ENCODE assay signal across 8 mouse cellular contexts in the genomic region with DNA sequence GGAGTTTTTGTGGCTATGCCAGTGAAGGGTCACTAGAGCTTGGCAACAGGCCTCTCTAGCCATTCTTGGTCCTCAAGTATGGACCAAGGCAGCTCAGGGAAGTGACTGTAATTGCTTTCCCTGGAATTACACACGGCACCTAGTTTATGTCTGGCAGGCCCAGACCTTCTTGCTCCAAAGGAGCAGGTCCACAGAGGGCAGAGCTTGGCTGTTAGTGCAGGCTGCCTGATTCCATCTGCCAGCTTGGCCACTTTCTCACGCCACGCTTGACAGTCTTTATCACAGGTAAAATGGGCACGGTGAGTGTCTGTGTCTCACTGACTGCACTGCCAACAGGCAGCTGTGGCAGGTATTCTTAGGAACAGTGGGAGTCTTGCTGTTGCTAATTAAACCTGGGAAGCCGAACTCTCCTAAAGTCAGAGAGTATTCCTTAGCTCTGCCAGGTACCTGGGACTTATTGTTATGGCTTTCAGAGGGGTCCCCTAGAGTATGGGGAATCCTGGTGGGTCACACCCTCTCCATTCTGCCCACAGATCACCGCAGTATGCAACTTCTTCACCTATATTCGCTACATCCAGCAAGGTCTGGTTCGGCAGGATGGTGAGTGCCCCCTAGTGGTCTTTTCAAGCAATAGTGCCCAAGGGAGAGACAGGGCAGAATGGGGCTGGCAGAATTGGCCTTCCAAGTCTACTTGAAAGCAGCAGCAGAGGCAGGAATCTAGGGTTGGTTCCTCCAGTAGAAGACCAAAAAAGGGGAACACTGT. TPM values are rescaled to one million over a fixed set of nuclear protein-coding genes. Genes with fewer than 3 reads are reported as not detected.
DNase-seq lines count a peak whose midpoint lies in the region; ATAC-seq and TF ChIP-seq lines count a peak whose summit lies in the region.

No protein-coding gene starts in this region.

- no peak overlapping the region for H3K9ac ChIP-seq in forebrain, embryonic 11.5 days (ENCODE audit: low read length)
- no peak overlapping the region for H3K9ac ChIP-seq in limb, embryonic 12.5 days (replicated peaks)
- H3K9ac ChIP-seq in midbrain, embryonic 13.5 days (replicated peaks), result no peak overlapping the region
- no peak overlapping the region for H3K9ac ChIP-seq in stomach, embryonic 14.5 days (replicated peaks; ENCODE audit: low read depth, low read length)

- H3K4me1 ChIP-seq in forebrain, embryonic 11.5 days (replicated peaks; ENCODE audit: control insufficient read depth, insufficient read depth, low read length), result no peaks in the 10 kb centered on the region
- H3K4me1 ChIP-seq in limb, embryonic 12.5 days (replicated peaks), result peaks cover 5% of the 10 kb centered on the region
- peaks cover 7% of the 10 kb centered on the region for H3K4me1 ChIP-seq in midbrain, embryonic 13.5 days (replicated peaks)
- 0 out of 2 replicates have a peak, but pooled peaks cover under 1% of the 10 kb centered on the region for H3K4me1 ChIP-seq in stomach, embryonic 14.5 days (ENCODE audit: control insufficient read depth, insufficient read depth, low read length)

- no peak overlapping the region for H3K27ac ChIP-seq in forebrain, embryonic 11.5 days (ENCODE audit: low read depth, low read length)
- H3K27ac ChIP-seq in limb, embryonic 12.5 days, result no peak overlapping the region
- no peak overlapping the region for H3K27ac ChIP-seq in midbrain, embryonic 13.5 days
- no peak overlapping the region for H3K27ac ChIP-seq in stomach, embryonic 14.5 days (ENCODE audit: low read length)

- intact Hi-C loops in heart, postnatal 25 days (cut with DNase I), result loop anchor here (5.0 to 10.0 kb wide), 2 partner anchors 116 to 161 kb away; no protein-coding TSS in a partner anchor

- no peaks in the 10 kb centered on the region for H3K9me3 ChIP-seq in forebrain, embryonic 11.5 days (ENCODE audit: control insufficient read depth, low read length)
- H3K9me3 ChIP-seq in limb, embryonic 12.5 days, result no peaks in the 10 kb centered on the region
- no peaks in the 10 kb centered on the region for H3K9me3 ChIP-seq in midbrain, embryonic 13.5 days
- no peaks in the 10 kb centered on the region for H3K9me3 ChIP-seq in stomach, embryonic 14.5 days (ENCODE audit: control insufficient read depth, low read depth, low read length)

- ATAC-seq in forebrain, embryonic 11.5 days (replicated peaks; ENCODE audit: low FRiP score), result peak; percentile 57
- ATAC-seq in limb, embryonic 12.5 days (ENCODE audit: insufficient number of reproducible peaks, insufficient read depth, low FRiP score, low TSS enrichment, low read depth), result peak; percentile 50; the same call in 1 of the 2 replicates
- ATAC-seq in midbrain, embryonic 13.5 days, result peak; percentile 54; the same call in 1 of the 2 replicates
- peak; percentile 51; the same call in 1 of the 2 replicates for ATAC-seq in stomach, embryonic 14.5 days (ENCODE audit: insufficient number of reproducible peaks, insufficient read depth, low FRiP score, low read depth)

- TF ChIP-seq CTCF in brain, embryonic 14.5 days (IDR thresholded peaks at IDR 0.05; ENCODE audit: borderline replicate concordance, extremely low read depth, insufficient read depth, insufficient read length), result peak; percentile 90

- 29% methylated on average over 8 of the region's 8 CpGs for WGBS in forebrain, embryonic 11.5 days
- WGBS in limb, embryonic 12.5 days, result 39% methylated on average over 8 of the region's 8 CpGs
- WGBS in midbrain, embryonic 13.5 days, result 38% methylated on average over 8 of the region's 8 CpGs
- 44% methylated on average over 8 of the region's 8 CpGs for WGBS in stomach, embryonic 14.5 days

- H3K27me3 ChIP-seq in forebrain, embryonic 11.5 days (ENCODE audit: control insufficient read depth, insufficient read depth, low read length), result no peaks in the 10 kb centered on the region
- H3K27me3 ChIP-seq in limb, embryonic 12.5 days, result no peaks in the 10 kb centered on the region
- no peaks in the 10 kb centered on the region for H3K27me3 ChIP-seq in midbrain, embryonic 13.5 days
- H3K27me3 ChIP-seq in stomach, embryonic 14.5 days (ENCODE audit: control insufficient read depth, insufficient read depth, low read length), result no peaks in the 10 kb centered on the region

- peak; percentile 95 for DNase-seq in heart, adult 11 months
- DNase-seq in heart, postnatal 25 days (ENCODE audit: low spot score), result no peak
- DNase-seq in brain, embryonic 14.5 days (ENCODE audit: low read depth), result peak; percentile 79
- peak; percentile 75 for DNase-seq in forebrain, embryonic 11.5 days (ENCODE audit: low spot score)
- DNase-seq in induced T-regulatory cell, adult 2 months (ENCODE audit: low read depth), result peak; percentile 76

- H3K4me3 ChIP-seq in forebrain, embryonic 11.5 days (ENCODE audit: low read depth, low read length), result no peak overlapping the region
- no peak overlapping the region for H3K4me3 ChIP-seq in limb, embryonic 12.5 days (replicated peaks)
- no peak overlapping the region for H3K4me3 ChIP-seq in midbrain, embryonic 13.5 days (replicated peaks)
- H3K4me3 ChIP-seq in stomach, embryonic 14.5 days (ENCODE audit: low read depth, low read length), result no peak overlapping the region

- no peak for TF ChIP-seq POLR2A in brain, embryonic 14.5 days (IDR thresholded peaks at IDR 0.05; ENCODE audit: borderline replicate concordance, extremely low read depth, insufficient read depth, insufficient read length, poor library complexity, severe bottlenecking)

- H3K4me2 ChIP-seq in forebrain, embryonic 11.5 days (ENCODE audit: low read depth, low read length, severe bottlenecking), result no peak overlapping the region
- H3K4me2 ChIP-seq in limb, embryonic 12.5 days, result no peak overlapping the region
- H3K4me2 ChIP-seq in midbrain, embryonic 13.5 days (replicated peaks), result no peak overlapping the region
- H3K4me2 ChIP-seq in stomach, embryonic 14.5 days (replicated peaks; ENCODE audit: low read depth, low read length), result no peak overlapping the region

- no peaks in the 10 kb centered on the region for H3K36me3 ChIP-seq in forebrain, embryonic 11.5 days (ENCODE audit: control insufficient read depth, insufficient read depth, low read length)
- peaks cover 48% of the 10 kb centered on the region for H3K36me3 ChIP-seq in limb, embryonic 12.5 days
- peaks cover 2% of the 10 kb centered on the region; the same call in 1 of the 2 replicates for H3K36me3 ChIP-seq in midbrain, embryonic 13.5 days
- H3K36me3 ChIP-seq in stomach, embryonic 14.5 days (ENCODE audit: control insufficient read depth, insufficient read depth, low read length), result no peaks in the 10 kb centered on the region

RNA-seq across cellular contexts. Expression of a gene that starts 8.0 kb away (rescaled TPM):
- total RNA-seq in heart, postnatal 25 days (2021), result 10 to 100 TPM; 35.9 to 36.0 TPM
- polyA plus RNA-seq in brain, embryonic 14.5 days (2012; rRNA removed), result 42.8 and 44.8 TPM in 2 replicates
- polyA plus RNA-seq in forebrain, embryonic 11.5 days (2014; fragmentation: Nextera tagmentation; extraction: Ambion mirVana), result 5.9 and 6.1 TPM in 2 replicates
- 5.8 and 5.9 TPM in 2 replicates for polyA plus RNA-seq in limb, embryonic 12.5 days (2016; fragmentation: Nextera tagmentation; extraction: Ambion mirVana)
- polyA plus RNA-seq in midbrain, embryonic 13.5 days (2015; fragmentation: Nextera tagmentation; extraction: Ambion mirVana), result 8.7 and 9.1 TPM in 2 replicates
- 9.1 and 11.2 TPM in 2 replicates for polyA plus RNA-seq in stomach, embryonic 14.5 days (2014; fragmentation: Nextera tagmentation; extraction: Ambion mirVana)

RNA-seq across cellular contexts. Expression of a gene that starts 31.9 kb away (rescaled TPM):
- total RNA-seq in heart, postnatal 25 days (2021), result 1 to 10 TPM; 8.9 to 9.3 TPM
- 19.5 and 20.0 TPM in 2 replicates for polyA plus RNA-seq in brain, embryonic 14.5 days (2012; rRNA removed)
- 34.5 and 35.1 TPM in 2 replicates for polyA plus RNA-seq in forebrain, embryonic 11.5 days (2014; fragmentation: Nextera tagmentation; extraction: Ambion mirVana)
- 32.0 and 35.8 TPM in 2 replicates for polyA plus RNA-seq in limb, embryonic 12.5 days (2016; fragmentation: Nextera tagmentation; extraction: Ambion mirVana)
- 21.0 and 21.4 TPM in 2 replicates for polyA plus RNA-seq in midbrain, embryonic 13.5 days (2015; fragmentation: Nextera tagmentation; extraction: Ambion mirVana)
- polyA plus RNA-seq in stomach, embryonic 14.5 days (2014; fragmentation: Nextera tagmentation; extraction: Ambion mirVana), result 26.0 and 28.6 TPM in 2 replicates

RNA-seq across cellular contexts. Expression of a gene that starts 32.0 kb away (rescaled TPM):
- total RNA-seq in heart, postnatal 25 days (2021), result under 1 TPM in 1 of 2 experiments, not detected in 1; 0.10 TPM
- 1.2 and 1.4 TPM in 2 replicates for polyA plus RNA-seq in brain, embryonic 14.5 days (2012; rRNA removed)
- 0.92 and 1.5 TPM in 2 replicates for polyA plus RNA-seq in forebrain, embryonic 11.5 days (2014; fragmentation: Nextera tagmentation; extraction: Ambion mirVana)
- 2.2 and 2.3 TPM in 2 replicates for polyA plus RNA-seq in limb, embryonic 12.5 days (2016; fragmentation: Nextera tagmentation; extraction: Ambion mirVana)
- polyA plus RNA-seq in midbrain, embryonic 13.5 days (2015; fragmentation: Nextera tagmentation; extraction: Ambion mirVana), result 1.8 and 2.0 TPM in 2 replicates
- 0.35 and 0.72 TPM in 2 replicates for polyA plus RNA-seq in stomach, embryonic 14.5 days (2014; fragmentation: Nextera tagmentation; extraction: Ambion mirVana)

RNA-seq across cellular contexts. Expression of a gene that starts 53.0 kb away (rescaled TPM):
- total RNA-seq in heart, postnatal 25 days (2021), result 1,000 to 10,000 TPM; 2,502 to 2,556 TPM
- 574 and 777 TPM in 2 replicates for polyA plus RNA-seq in brain, embryonic 14.5 days (2012; rRNA removed)
- polyA plus RNA-seq in forebrain, embryonic 11.5 days (2014; fragmentation: Nextera tagmentation; extraction: Ambion mirVana), result 1,254 and 1,333 TPM in 2 replicates
- polyA plus RNA-seq in limb, embryonic 12.5 days (2016; fragmentation: Nextera tagmentation; extraction: Ambion mirVana), result 1,334 and 1,385 TPM in 2 replicates
- 1,344 and 1,356 TPM in 2 replicates for polyA plus RNA-seq in midbrain, embryonic 13.5 days (2015; fragmentation: Nextera tagmentation; extraction: Ambion mirVana)
- polyA plus RNA-seq in stomach, embryonic 14.5 days (2014; fragmentation: Nextera tagmentation; extraction: Ambion mirVana), result 1,491 and 1,524 TPM in 2 replicates
